Comparison of ENCODE assay signal across 8 mouse cellular contexts in the genomic region with DNA sequence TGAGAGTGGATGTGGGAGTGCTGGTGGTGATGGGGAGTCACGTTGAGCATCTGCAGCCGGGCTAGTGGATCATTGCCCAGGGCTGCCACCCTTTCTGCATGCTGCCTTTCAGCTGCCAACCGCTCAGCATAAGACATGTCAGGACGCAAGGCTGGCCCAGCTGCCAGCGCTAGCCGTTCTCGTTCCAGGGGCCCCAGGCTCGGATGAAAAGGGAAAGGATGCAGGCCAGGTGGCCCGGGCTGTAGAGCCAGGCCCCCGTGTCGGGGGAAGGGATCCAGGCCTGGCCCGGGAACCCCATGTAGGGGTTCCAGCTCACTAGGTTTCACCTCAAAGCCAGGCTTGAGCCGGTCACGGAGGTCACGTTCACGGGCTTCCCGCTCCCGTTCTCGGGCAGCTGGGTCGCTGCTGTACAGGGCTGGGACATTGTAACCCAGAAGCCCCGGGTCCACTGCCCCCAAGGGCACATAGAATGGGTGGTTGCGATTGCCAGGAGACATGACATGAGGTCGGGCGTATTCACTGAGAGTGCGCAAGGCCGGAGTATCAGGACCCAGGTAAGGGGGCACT. TPM values are rescaled to one million over a fixed set of nuclear protein-coding genes. Genes with fewer than 3 reads are reported as not detected.
A peak's percentile ranks its signal among the peaks of the same experiment; 100 is the strongest.
DNase-seq lines count a peak whose midpoint lies in the region; ATAC-seq lines count a peak whose summit lies in the region.

No protein-coding gene starts in this region.

- H3K4me3 ChIP-seq in kidney, embryonic 15.5 days (replicated peaks), result peak overlapping the region; percentile 55
- H3K4me3 ChIP-seq in brown adipose tissue, adult 24 weeks (ENCODE audit: insufficient read depth, low read depth, low read length), result peak overlapping the region; percentile 41
- peak overlapping the region; percentile 57 for H3K4me3 ChIP-seq in forebrain, embryonic 15.5 days
- peak overlapping the region; percentile 72 for H3K4me3 ChIP-seq in liver, embryonic 12.5 days

- peak overlapping the region; percentile 10 for H3K9ac ChIP-seq in kidney, embryonic 15.5 days
- peak overlapping the region; percentile 48 for H3K9ac ChIP-seq in forebrain, embryonic 15.5 days (replicated peaks)
- peak overlapping the region; percentile 62 for H3K9ac ChIP-seq in liver, embryonic 12.5 days

- no peak for DNase-seq in kidney, adult 11 months
- no peak for DNase-seq in adrenal gland, postnatal 14 days
- DNase-seq in frontal cortex, postnatal 14 days (ENCODE audit: low spot score in 2 of 2), result no peak
- no peak for DNase-seq in natural killer cell, adult 2 months (ENCODE audit: low spot score in 2 of 2)

- 0 out of 2 replicates have a peak, but pooled peaks have one; percentile 1 for ATAC-seq in kidney, embryonic 15.5 days (replicated peaks; ENCODE audit: low FRiP score)
- no peak for ATAC-seq in forebrain, embryonic 15.5 days (replicated peaks)
- no peak for ATAC-seq in liver, embryonic 12.5 days

- H3K27me3 ChIP-seq in kidney, embryonic 15.5 days, result no peaks in the 10 kb centered on the region
- H3K27me3 ChIP-seq in forebrain, embryonic 15.5 days, result no peaks in the 10 kb centered on the region
- H3K27me3 ChIP-seq in liver, embryonic 12.5 days (replicated peaks), result 0 out of 2 replicates have a peak, but pooled peaks cover 2% of the 10 kb centered on the region

- peak overlapping the region; percentile 95 for H3K27ac ChIP-seq in kidney, embryonic 15.5 days
- peak overlapping the region; percentile 27; the same call in 1 of the 2 replicates for H3K27ac ChIP-seq in brown adipose tissue, adult 24 weeks (replicated peaks; ENCODE audit: low read depth, low read length)
- peak overlapping the region; percentile 91 for H3K27ac ChIP-seq in forebrain, embryonic 15.5 days (replicated peaks)
- peak overlapping the region; percentile 85 for H3K27ac ChIP-seq in liver, embryonic 12.5 days

- peaks cover 52% of the 10 kb centered on the region for H3K4me1 ChIP-seq in kidney, embryonic 15.5 days
- H3K4me1 ChIP-seq in brown adipose tissue, adult 24 weeks (ENCODE audit: control insufficient read depth, insufficient read depth, insufficient read length, low read length), result peaks cover 6% of the 10 kb centered on the region; the same call in 1 of the 2 replicates
- H3K4me1 ChIP-seq in forebrain, embryonic 15.5 days, result peaks cover 32% of the 10 kb centered on the region
- H3K4me1 ChIP-seq in liver, embryonic 12.5 days, result peaks cover 40% of the 10 kb centered on the region

- H3K4me2 ChIP-seq in kidney, embryonic 15.5 days, result peak overlapping the region; percentile 94
- peak overlapping the region; percentile 97 for H3K4me2 ChIP-seq in forebrain, embryonic 15.5 days (replicated peaks)
- peak overlapping the region; percentile 99 for H3K4me2 ChIP-seq in liver, embryonic 12.5 days

- peaks cover 65% of the 10 kb centered on the region for H3K36me3 ChIP-seq in kidney, embryonic 15.5 days
- H3K36me3 ChIP-seq in forebrain, embryonic 15.5 days, result peaks cover 40% of the 10 kb centered on the region
- H3K36me3 ChIP-seq in liver, embryonic 12.5 days, result peaks cover 19% of the 10 kb centered on the region

- no peaks in the 10 kb centered on the region for H3K9me3 ChIP-seq in kidney, embryonic 15.5 days (replicated peaks)
- H3K9me3 ChIP-seq in forebrain, embryonic 15.5 days, result no peaks in the 10 kb centered on the region
- no peaks in the 10 kb centered on the region for H3K9me3 ChIP-seq in liver, embryonic 12.5 days (replicated peaks)

- WGBS in kidney, embryonic 15.5 days, result 48% methylated on average over 26 of the region's 26 CpGs
- WGBS in forebrain, embryonic 15.5 days, result 73% methylated on average over 26 of the region's 26 CpGs
- WGBS in liver, embryonic 12.5 days (ENCODE audit: insufficient replicate concordance), result 72% methylated on average over 26 of the region's 26 CpGs

RNA-seq across cellular contexts. Expression of a gene that starts 3.7 kb away (rescaled TPM):
- 516 and 519 TPM in 2 replicates for polyA plus RNA-seq in kidney, embryonic 15.5 days (2015; fragmentation: Nextera tagmentation; extraction: Ambion mirVana)
- polyA plus RNA-seq in brown adipose tissue, adult 24 weeks (2012; ENCODE audit: insufficient read depth, insufficient read length, missing spikeins), result 301 and 355 TPM in 2 replicates
- 652 and 676 TPM in 2 replicates for polyA plus RNA-seq in forebrain, embryonic 15.5 days (2015; fragmentation: Nextera tagmentation; extraction: Ambion mirVana)
- polyA plus RNA-seq in liver, embryonic 12.5 days (2016; fragmentation: Nextera tagmentation; extraction: Ambion mirVana), result 109 and 116 TPM in 2 replicates
- 338 and 346 TPM in 2 replicates for total RNA-seq in adrenal gland, postnatal 14 days (2021)

RNA-seq across cellular contexts. Expression of a gene that starts 6.3 kb away (rescaled TPM):
- polyA plus RNA-seq in kidney, embryonic 15.5 days (2015; fragmentation: Nextera tagmentation; extraction: Ambion mirVana), result 12.5 and 13.3 TPM in 2 replicates
- polyA plus RNA-seq in brown adipose tissue, adult 24 weeks (2012; ENCODE audit: insufficient read depth, insufficient read length, missing spikeins), result 13.5 and 14.1 TPM in 2 replicates
- 3.2 and 4.4 TPM in 2 replicates for polyA plus RNA-seq in forebrain, embryonic 15.5 days (2015; fragmentation: Nextera tagmentation; extraction: Ambion mirVana)
- polyA plus RNA-seq in liver, embryonic 12.5 days (2016; fragmentation: Nextera tagmentation; extraction: Ambion mirVana), result 30.8 and 31.3 TPM in 2 replicates
- 7.3 and 23.1 TPM in 2 replicates for total RNA-seq in adrenal gland, postnatal 14 days (2021)

RNA-seq across cellular contexts. Expression of a gene that starts 11.0 kb away (rescaled TPM):
- not detected in 2 replicates for polyA plus RNA-seq in kidney, embryonic 15.5 days (2015; fragmentation: Nextera tagmentation; extraction: Ambion mirVana)
- not detected in 2 replicates for polyA plus RNA-seq in brown adipose tissue, adult 24 weeks (2012; ENCODE audit: insufficient read depth, insufficient read length, missing spikeins)
- polyA plus RNA-seq in forebrain, embryonic 15.5 days (2015; fragmentation: Nextera tagmentation; extraction: Ambion mirVana), result not detected in 2 replicates
- not detected in 2 replicates for polyA plus RNA-seq in liver, embryonic 12.5 days (2016; fragmentation: Nextera tagmentation; extraction: Ambion mirVana)
- not detected in 2 replicates for total RNA-seq in adrenal gland, postnatal 14 days (2021)

RNA-seq across cellular contexts. Expression of a gene that starts 11.5 kb away (rescaled TPM):
- polyA plus RNA-seq in kidney, embryonic 15.5 days (2015; fragmentation: Nextera tagmentation; extraction: Ambion mirVana), result 17.0 and 17.7 TPM in 2 replicates
- 31.7 and 35.7 TPM in 2 replicates for polyA plus RNA-seq in brown adipose tissue, adult 24 weeks (2012; ENCODE audit: insufficient read depth, insufficient read length, missing spikeins)
- 22.3 and 24.5 TPM in 2 replicates for polyA plus RNA-seq in forebrain, embryonic 15.5 days (2015; fragmentation: Nextera tagmentation; extraction: Ambion mirVana)
- polyA plus RNA-seq in liver, embryonic 12.5 days (2016; fragmentation: Nextera tagmentation; extraction: Ambion mirVana), result 2.6 and 2.9 TPM in 2 replicates
- total RNA-seq in adrenal gland, postnatal 14 days (2021), result 70.3 and 84.6 TPM in 2 replicates

RNA-seq across cellular contexts. Expression of a gene that starts 24.6 kb away (rescaled TPM):
- polyA plus RNA-seq in kidney, embryonic 15.5 days (2015; fragmentation: Nextera tagmentation; extraction: Ambion mirVana), result 10.5 and 12.4 TPM in 2 replicates
- polyA plus RNA-seq in brown adipose tissue, adult 24 weeks (2012; ENCODE audit: insufficient read depth, insufficient read length, missing spikeins), result 0.63 TPM in 1 of 2 replicates, not detected in the other
- polyA plus RNA-seq in forebrain, embryonic 15.5 days (2015; fragmentation: Nextera tagmentation; extraction: Ambion mirVana), result 40.1 and 44.2 TPM in 2 replicates
- polyA plus RNA-seq in liver, embryonic 12.5 days (2016; fragmentation: Nextera tagmentation; extraction: Ambion mirVana), result 0.77 and 1.0 TPM in 2 replicates
- 13.0 and 18.9 TPM in 2 replicates for total RNA-seq in adrenal gland, postnatal 14 days (2021)

Comparison
In these comparisons a context has a peak if more than half of its experiments do, and no peak if none do; other contexts are left out.
1. H3K27ac ChIP-seq: peak in every context shown above with its lines; median percentile 95 in kidney, embryonic 15.5 days; 91 in forebrain, embryonic 15.5 days; 85 in liver, embryonic 12.5 days; 27 in brown adipose tissue, adult 24 weeks.
2. H3K9ac ChIP-seq: peak in every context shown above with its lines; median percentile 62 in liver, embryonic 12.5 days; 48 in forebrain, embryonic 15.5 days; 10 in kidney, embryonic 15.5 days.